ENCODE assay signal across 22 mouse cellular contexts in the genomic region with DNA sequence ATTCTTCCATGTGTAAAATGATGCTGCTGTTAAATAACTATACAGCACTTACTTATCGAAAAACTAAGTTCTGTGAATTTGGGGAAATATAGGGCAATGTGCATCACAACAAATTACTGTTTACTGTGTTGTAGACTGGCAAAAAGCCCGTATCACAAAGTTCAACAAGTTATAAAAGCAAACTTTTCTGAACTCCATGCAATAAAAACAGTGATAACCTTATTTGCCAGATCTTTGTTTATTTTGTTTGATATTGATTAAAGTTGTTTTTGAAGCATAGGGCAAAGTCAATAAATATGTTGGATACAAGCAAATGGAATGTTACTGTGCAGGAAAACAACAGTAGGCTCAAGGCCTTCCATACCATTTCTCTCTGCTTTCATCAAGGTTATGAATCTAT. TPM values are rescaled to one million over a fixed set of nuclear protein-coding genes. Genes with fewer than 3 reads are reported as not detected.
A peak's percentile ranks its signal among the peaks of the same experiment; 100 is the strongest.
DNase-seq lines count a peak whose midpoint lies in the region; ATAC-seq and TF ChIP-seq lines count a peak whose summit lies in the region.
"Had no signal": no experiment of that assay in that cellular context is flagged by ENCODE, and none has a peak within 500 bp of the region (broad histone marks: within the 10 kb centered on the region; RNA-seq: fewer than 3 reads in every experiment).

No protein-coding gene starts in this region.

- H3K4me1 ChIP-seq in liver, adult 2 months (ENCODE audit: control insufficient read depth, insufficient read depth, low read length), result peaks cover 7% of the 10 kb centered on the region
- no peaks in the 10 kb centered on the region for H3K4me1 ChIP-seq in liver, postnatal 0 days (ENCODE audit: insufficient read depth)

- no peaks in the 10 kb centered on the region for H3K27me3 ChIP-seq in liver, adult 2 months (ENCODE audit: control insufficient read depth, insufficient read depth, low read length)
- H3K27me3 ChIP-seq in liver, postnatal 0 days (ENCODE audit: insufficient read depth, low read length), result no peaks in the 10 kb centered on the region
- H3K27me3 ChIP-seq: CH12.LX had no signal

- H3K4me2 ChIP-seq in liver, postnatal 0 days (ENCODE audit: low read depth, low read length), result no peak overlapping the region

- WGBS in liver, adult 2 months, result 13% methylated on average over 2 of the region's 2 CpGs
- WGBS in liver, postnatal 0 days (ENCODE audit: insufficient replicate concordance), result 62% methylated on average over 2 of the region's 2 CpGs

- no peak for TF ChIP-seq POLR2A in liver, adult 2 months (IDR thresholded peaks at IDR 0.05; ENCODE audit: extremely low read depth, insufficient read depth, low read length)

- no peak for ATAC-seq in liver, postnatal 0 days
- ATAC-seq: activated CD4-positive, CD25-positive, alpha-beta regulatory T cell, adult 4 months; CD4-positive, CD25-positive, alpha-beta regulatory T cell, adult 4 months; Patski had no signal

- no peak for TF ChIP-seq CTCF in liver, adult 2 months (IDR thresholded peaks at IDR 0.05; ENCODE audit: low read depth, low read length)
- TF ChIP-seq CTCF in liver, postnatal 0 days (IDR thresholded peaks at IDR 0.05; ENCODE audit: low read depth), result no peak

- no peaks in the 10 kb centered on the region for H3K9me3 ChIP-seq in liver, postnatal 0 days (ENCODE audit: low read length)
- H3K9me3 ChIP-seq: G1E had no signal

- TF ChIP-seq EP300 in liver, postnatal 0 days (IDR thresholded peaks at IDR 0.05; ENCODE audit: low read depth), result no peak

- H3K36me3 ChIP-seq in liver, adult 2 months (ENCODE audit: control insufficient read depth, insufficient read depth, low read length), result no peaks in the 10 kb centered on the region
- no peaks in the 10 kb centered on the region for H3K36me3 ChIP-seq in liver, postnatal 0 days (replicated peaks; ENCODE audit: insufficient read depth, low read length)
- H3K36me3 ChIP-seq: G1E had no signal

- H3K9ac ChIP-seq in liver, adult 2 months (ENCODE audit: low read depth, low read length), result no peak overlapping the region
- no peak overlapping the region for H3K9ac ChIP-seq in liver, postnatal 0 days (replicated peaks)

- peak; percentile 96 for DNase-seq in liver, adult 2 months (ENCODE audit: extremely low read depth, low read depth, low spot score)
- no peak for DNase-seq in liver, postnatal 0 days
- DNase-seq: adrenal gland, adult 2 months; adrenal gland, adult 8-10 months; adrenal gland, postnatal 10 days; adrenal gland, postnatal 14 days; adrenal gland, postnatal 25 days; adrenal gland, postnatal 36 days; B cell, adult 2 months; cerebellum, adult 11 months; cerebellum, adult 11-12 months; cerebellum, adult 18-20 months; cerebellum, adult 2 months had no signal

- H3K27ac ChIP-seq in liver, adult 2 months (replicated peaks; ENCODE audit: insufficient read depth, low read depth, low read length), result no peak overlapping the region
- H3K27ac ChIP-seq in liver, postnatal 0 days (ENCODE audit: low read depth), result no peak overlapping the region

- H3K4me3 ChIP-seq in liver, adult 2 months (ENCODE audit: insufficient read depth, low read depth, low read length), result no peak overlapping the region
- H3K4me3 ChIP-seq in liver, postnatal 0 days (ENCODE audit: low read depth, low read length), result no peak overlapping the region

- no peaks in the 10 kb centered on the region for H3K79me2 ChIP-seq in liver, adult 2 months (ENCODE audit: control insufficient read depth, insufficient read depth, low read length)

RNA-seq across cellular contexts. Expression of a gene that starts 2.8 kb away (rescaled TPM):
- 819 and 1,307 TPM in 2 replicates for total RNA-seq in liver, adult 2 months (2014; rRNA removed)
- 391 and 435 TPM in 2 replicates for polyA plus RNA-seq in liver, adult 2 months (2012; rRNA removed)
- polyA plus RNA-seq in liver, postnatal 0 days (2015; fragmentation: Nextera tagmentation; extraction: Ambion mirVana), result 67.2 and 98.1 TPM in 2 replicates
- total RNA-seq: adrenal gland, postnatal 25 days; CH12.LX; ES-E14; G1E; MEL had no signal
- polyA plus RNA-seq: activated CD4-positive, CD25-positive, alpha-beta regulatory T cell, adult 4 months; brain, embryonic 14.5 days; C2C12; CD4-positive, CD25-positive, alpha-beta regulatory T cell, adult 4 months; cerebellum, adult 2 months; G1E; Patski had no signal
